Mouse (Mus musculus) midbrain, embryonic 13.5 days (tissue): ENCODE data around the gene Clcc1. TPM values are rescaled to one million over a fixed set of nuclear protein-coding genes. Genes with fewer than 3 reads are reported as not detected.

Experiments
- polyA plus RNA-seq: library from polyadenylated mRNA; unstranded; fragments of >200 nt; fragmentation: Nextera tagmentation; extraction: Ambion mirVana; gene quantifications from 2 replicates; pipeline ENCODE4 v1.2.1, GENCODE M21; 2015

The Clcc1 gene
- polyA plus RNA-seq, 1 experiment from 2014 or later, result 57.5 TPM

Other genes starting within 250 kb of the Clcc1 start
- 56.5 and 65.5 TPM in 2 replicates for gene Celsr2, start 238.4 kb upstream of the Clcc1 start, polyA plus RNA-seq
- 208 and 216 TPM in 2 replicates for gene Sars, start 208.7 kb upstream of the Clcc1 start, polyA plus RNA-seq
- gene 1700013F07Rik, start 119.8 kb upstream of the Clcc1 start, polyA plus RNA-seq, result 0.58 and 1.3 TPM in 2 replicates
- gene 5330417C22Rik, start 117.4 kb upstream of the Clcc1 start, polyA plus RNA-seq, result 7.5 and 9.8 TPM in 2 replicates
- 66.4 and 67.6 TPM in 2 replicates for gene Tmem167b, start 91.4 kb upstream of the Clcc1 start, polyA plus RNA-seq
- gene Taf13, start 82.2 kb upstream of the Clcc1 start, polyA plus RNA-seq, result 68.8 and 82.1 TPM in 2 replicates
- 95.9 and 98.5 TPM in 2 replicates for gene Wdr47, start 62.6 kb upstream of the Clcc1 start, polyA plus RNA-seq
- 40.1 and 40.7 TPM in 2 replicates for gene Gpsm2, start 68.4 kb downstream of the Clcc1 start, polyA plus RNA-seq
- gene Aknad1, start 85.7 kb downstream of the Clcc1 start, polyA plus RNA-seq, result not detected in 2 replicates
- 16.0 and 16.1 TPM in 2 replicates for gene Stxbp3, start 186.6 kb downstream of the Clcc1 start, polyA plus RNA-seq
- not detected in 2 replicates for gene Fndc7, start 236.1 kb downstream of the Clcc1 start, polyA plus RNA-seq